Comparison of ENCODE assay signal across 29 mouse cellular contexts in genomic region chr11:109878931-109879330, GRCm38 (mm10). TPM values are rescaled to one million over a fixed set of nuclear protein-coding genes. Genes with fewer than 3 reads are reported as not detected.
A peak's percentile ranks its signal among the peaks of the same experiment; 100 is the strongest.
DNase-seq lines count a peak whose midpoint lies in the region; ATAC-seq and TF ChIP-seq lines count a peak whose summit lies in the region.
"Had no signal": no experiment of that assay in that cellular context is flagged by ENCODE, and none has a peak within 500 bp of the region (broad histone marks: within the 10 kb centered on the region; RNA-seq: fewer than 3 reads in every experiment).

No protein-coding gene starts in this region.

- TF ChIP-seq RAD21 in MEL (IDR thresholded peaks at IDR 0.05; ENCODE audit: low read depth, low read length): no peak

- intact Hi-C loops in heart, adult 2 months (cut with DNase I): no loop called here

- H3K27me3 ChIP-seq in heart, adult 2 months (ENCODE audit: control insufficient read depth, insufficient read depth, low read length): no peaks in the 10 kb centered on the region
- no peaks in the 10 kb centered on the region for H3K27me3 ChIP-seq in kidney, embryonic 16.5 days (ENCODE audit: insufficient read depth, low read length)
- no peaks in the 10 kb centered on the region for H3K27me3 ChIP-seq in MEL (ENCODE audit: control insufficient read depth in 1 of 2, insufficient read depth in 2 of 2, low read length in 2 of 2)
- no peaks in the 10 kb centered on the region for H3K27me3 ChIP-seq in thymus, adult 2 months (ENCODE audit: control insufficient read depth, insufficient read depth, low read length)
- H3K27me3 ChIP-seq: embryonic facial prominence, embryonic 12.5 days; forebrain, embryonic 13.5 days; limb, embryonic 12.5 days; liver, embryonic 13.5 days; lung, embryonic 15.5 days; stomach, embryonic 15.5 days had no signal

- H3K4me3 ChIP-seq in heart, adult 2 months: no peak overlapping the region
- no peak overlapping the region for H3K4me3 ChIP-seq in kidney, embryonic 16.5 days (ENCODE audit: low read length)
- H3K4me3 ChIP-seq in MEL (ENCODE audit: control insufficient read depth in 1 of 2, insufficient read depth in 1 of 2, low read depth in 2 of 2, low read length in 2 of 2): no peak overlapping the region
- H3K4me3 ChIP-seq in thymus, adult 2 months (ENCODE audit: control insufficient read depth, insufficient read depth, low read length): no peak overlapping the region
- H3K4me3 ChIP-seq: embryonic facial prominence, embryonic 12.5 days; erythroblast, embryonic 14.5 days; forebrain, embryonic 13.5 days; limb, embryonic 12.5 days; liver, embryonic 13.5 days; lung, embryonic 15.5 days; stomach, embryonic 15.5 days had no signal

- peak overlapping the region; percentile 38 for H3K27ac ChIP-seq in heart, adult 2 months
- H3K27ac ChIP-seq in kidney, embryonic 16.5 days (ENCODE audit: low read length): no peak overlapping the region
- H3K27ac ChIP-seq in MEL (ENCODE audit: control insufficient read depth, low read depth, low read length): no peak overlapping the region
- no peak overlapping the region for H3K27ac ChIP-seq in thymus, adult 2 months (ENCODE audit: control insufficient read depth, insufficient read depth, low read length)
- H3K27ac ChIP-seq: embryonic facial prominence, embryonic 12.5 days; forebrain, embryonic 13.5 days; limb, embryonic 12.5 days; liver, embryonic 13.5 days; lung, embryonic 15.5 days; stomach, embryonic 15.5 days had no signal

- H3K4me1 ChIP-seq in heart, adult 2 months (ENCODE audit: control insufficient read depth, insufficient read depth, low read length): peaks cover 21% of the 10 kb centered on the region
- no peaks in the 10 kb centered on the region for H3K4me1 ChIP-seq in kidney, embryonic 16.5 days (ENCODE audit: insufficient read depth, low read length)
- peaks cover 9 to 44% of the 10 kb centered on the region in 2 experiments for H3K4me1 ChIP-seq in MEL (ENCODE audit: control insufficient read depth in 1 of 2, insufficient read depth in 2 of 2, low read length in 2 of 2)
- no peaks in the 10 kb centered on the region for H3K4me1 ChIP-seq in thymus, adult 2 months (replicated peaks; ENCODE audit: control insufficient read depth, insufficient read depth, low read length)
- H3K4me1 ChIP-seq: embryonic facial prominence, embryonic 12.5 days; forebrain, embryonic 13.5 days; limb, embryonic 12.5 days; stomach, embryonic 15.5 days had no signal

- TF ChIP-seq EP300 in heart, adult 2 months (IDR thresholded peaks at IDR 0.05; ENCODE audit: insufficient read depth, low read depth, low read length): peak; percentile 63; the same call in 1 of the 2 replicates
- TF ChIP-seq EP300 in MEL (IDR thresholded peaks at IDR 0.05; ENCODE audit: low read depth in 1 of 2, low read length in 2 of 2): peak in 1 of 2 experiments; percentile 43; a peak in 1 of 4 replicates

- DNase-seq in heart, adult 2 months: peak in 1 of 2 experiments; percentile 58
- DNase-seq in heart, postnatal 4 days: no peak
- peak; percentile 29 for DNase-seq in kidney, postnatal 10 days
- DNase-seq in MEL (ENCODE audit: low read depth, low spot score): peak; percentile 47
- DNase-seq in thymus, adult 2 months: no peak
- DNase-seq: adrenal gland, adult 8-10 months; B cell, adult 2 months; cerebellum, adult 9-10 months; liver, embryonic 13.5 days; right cerebral cortex, postnatal 25 days; thymus, adult 18-20 months had no signal

- no peaks in the 10 kb centered on the region for H3K79me2 ChIP-seq in heart, adult 2 months (replicated peaks; ENCODE audit: control insufficient read depth, insufficient read depth, low read length)
- H3K79me2 ChIP-seq in MEL (ENCODE audit: control insufficient read depth, insufficient read depth, low read length, poor library complexity): no peaks in the 10 kb centered on the region

- peaks cover 2% of the 10 kb centered on the region; the same call in 1 of the 2 replicates for H3K36me3 ChIP-seq in heart, adult 2 months (ENCODE audit: control insufficient read depth, insufficient read depth, low read length)
- H3K36me3 ChIP-seq in kidney, embryonic 16.5 days (ENCODE audit: insufficient read depth, low read length): no peaks in the 10 kb centered on the region
- peaks cover 0 to 36% of the 10 kb centered on the region in 2 experiments; a peak in 2 of 4 replicates for H3K36me3 ChIP-seq in MEL (ENCODE audit: control insufficient read depth in 1 of 2, insufficient read depth in 2 of 2, low read length in 2 of 2)
- no peaks in the 10 kb centered on the region for H3K36me3 ChIP-seq in thymus, adult 2 months (ENCODE audit: control insufficient read depth, insufficient read depth, low read length)
- H3K36me3 ChIP-seq: embryonic facial prominence, embryonic 12.5 days; limb, embryonic 12.5 days; liver, embryonic 13.5 days; lung, embryonic 15.5 days; stomach, embryonic 15.5 days had no signal

- TF ChIP-seq POLR2A in heart, adult 2 months (IDR thresholded peaks at IDR 0.05; ENCODE audit: insufficient read depth, low read depth, low read length): no peak
- no peak for TF ChIP-seq POLR2A in MEL (IDR thresholded peaks at IDR 0.05; ENCODE audit: control insufficient read depth in 1 of 2, insufficient read depth in 1 of 2, low read depth in 1 of 2, low read length in 2 of 2, poor library complexity in 1 of 2)
- no peak for TF ChIP-seq POLR2A in thymus, adult 2 months (IDR thresholded peaks at IDR 0.05; ENCODE audit: control insufficient read depth, extremely low read depth, insufficient read depth, low read length, poor library complexity)

- ATAC-seq in kidney, embryonic 16.5 days (ENCODE audit: low FRiP score, low TSS enrichment): no peak
- ATAC-seq in granulocyte monocyte progenitor cell, adult 5-6 weeks (replicated peaks; ENCODE audit: poor library complexity, severe bottlenecking): peak; percentile 26
- ATAC-seq: forebrain, embryonic 13.5 days; hindbrain, embryonic 16.5 days; intestine, postnatal 0 days had no signal

- no peak for TF ChIP-seq CTCF in heart, adult 2 months (IDR thresholded peaks at IDR 0.05)
- no peak for TF ChIP-seq CTCF in MEL (IDR thresholded peaks at IDR 0.05 in 2 of 3, conservative IDR thresholded peaks at IDR 0.05 in 1 of 3; ENCODE audit: control insufficient read depth in 1 of 3, insufficient read depth in 1 of 3, low read depth in 2 of 3, low read length in 3 of 3, poor library complexity in 1 of 3, severe bottlenecking in 1 of 3)
- no peak for TF ChIP-seq CTCF in thymus, adult 2 months (IDR thresholded peaks at IDR 0.05; ENCODE audit: borderline replicate concordance, control insufficient read depth, extremely low read depth, insufficient read depth, low read length, poor library complexity)

- WGBS in heart, adult 2 months: 50% methylated on average over 3 of the region's 3 CpGs
- 78% methylated on average over 3 of the region's 3 CpGs for WGBS in kidney, embryonic 16.5 days
- 73% methylated on average over 3 of the region's 3 CpGs for WGBS in thymus, adult 2 months

- H3K9ac ChIP-seq in heart, adult 2 months (ENCODE audit: low read depth, low read length): no peak overlapping the region
- no peak overlapping the region for H3K9ac ChIP-seq in kidney, embryonic 16.5 days (replicated peaks; ENCODE audit: low read length)
- no peak overlapping the region for H3K9ac ChIP-seq in MEL (ENCODE audit: control insufficient read depth, low read depth, low read length, poor library complexity, severe bottlenecking)
- H3K9ac ChIP-seq: embryonic facial prominence, embryonic 12.5 days; forebrain, embryonic 13.5 days; limb, embryonic 12.5 days; liver, embryonic 13.5 days; lung, embryonic 15.5 days; stomach, embryonic 15.5 days had no signal

- no peak overlapping the region for H3K4me2 ChIP-seq in kidney, embryonic 16.5 days (replicated peaks; ENCODE audit: low read depth, low read length)
- H3K4me2 ChIP-seq: embryonic facial prominence, embryonic 12.5 days; forebrain, embryonic 13.5 days; limb, embryonic 12.5 days; liver, embryonic 13.5 days; lung, embryonic 15.5 days; stomach, embryonic 15.5 days had no signal

- H3K9me3 ChIP-seq in kidney, embryonic 16.5 days (ENCODE audit: low read length): no peaks in the 10 kb centered on the region; the same call in 1 of the 2 replicates
- H3K9me3 ChIP-seq in MEL (replicated peaks; ENCODE audit: insufficient read depth, low read length): no peaks in the 10 kb centered on the region
- H3K9me3 ChIP-seq: embryonic facial prominence, embryonic 12.5 days; forebrain, embryonic 13.5 days; limb, embryonic 12.5 days; liver, embryonic 13.5 days; lung, embryonic 15.5 days; stomach, embryonic 15.5 days had no signal

TF ChIP-seq in MEL, 35 proteins besides CTCF, POLR2A, EP300 and RAD21:
- TF ChIP-seq NRF1 (IDR thresholded peaks at IDR 0.05; ENCODE audit: insufficient read depth, low read depth, low read length, poor library complexity, severe bottlenecking) (no peak), SIN3A (IDR thresholded peaks at IDR 0.05; ENCODE audit: low read length) (no peak), E2F4 (IDR thresholded peaks at IDR 0.05; ENCODE audit: borderline replicate concordance, low read depth, low read length) (no peak), ETS1 (IDR thresholded peaks at IDR 0.05; ENCODE audit: low read depth, low read length) (no peak), POLR2AphosphoS2 (IDR thresholded peaks at IDR 0.05; ENCODE audit: low read length) (no peak)
TF ChIP-seq in MEL: peak in this region for 0.

RNA-seq across cellular contexts. Expression of gene 1700012B07Rik, which starts 51.1 kb away (rescaled TPM):
- not detected for total RNA-seq in heart, adult 2 months (2021)
- not detected in 2 replicates for polyA plus RNA-seq in heart, adult 2 months (2012; rRNA removed)
- not detected for total RNA-seq in heart, postnatal 4 days (2021)
- polyA plus RNA-seq in kidney, embryonic 16.5 days (2015; fragmentation: Nextera tagmentation; extraction: Ambion mirVana): not detected in 2 replicates
- total RNA-seq in MEL (2012; rRNA removed): not detected in 2 replicates
- not detected for polyA plus RNA-seq in MEL (2012; ENCODE audit: insufficient read depth in 1 of 2, insufficient read length in 2 of 2, low read depth in 1 of 2, low replicate concordance in 2 of 2, missing spikeins in 1 of 2)
- not detected in 2 replicates for total RNA-seq in granulocyte monocyte progenitor cell, adult 5-6 weeks (2014; fragmentation: Nextera tagmentation)
- not detected in 2 replicates for total RNA-seq in granulocyte monocyte progenitor cell, adult 5-6 weeks (2017)
- 0.11 TPM in 1 of 2 replicates, not detected in the other for polyA plus RNA-seq in thymus, adult 2 months (2012; rRNA removed)
- total RNA-seq: adrenal gland, adult 8-10 months; heart, adult 18-20 months; hematopoietic stem cell, adult 5-6 weeks; layer of hippocampus, adult 18-20 months; layer of hippocampus, postnatal 25 days; left cerebral cortex, postnatal 10 days; megakaryocyte-erythroid progenitor cell, adult 5-6 weeks; midbrain, postnatal 0 days had no signal
- polyA plus RNA-seq: embryonic facial prominence, embryonic 12.5 days; erythroblast, embryonic 14.5 days; forebrain, embryonic 13.5 days; frontal cortex, adult 2 months; hindbrain, embryonic 16.5 days; intestine, postnatal 0 days; limb, embryonic 12.5 days; liver, embryonic 13.5 days; lung, embryonic 15.5 days; midbrain, postnatal 0 days; stomach, embryonic 15.5 days had no signal

Comparison
In these comparisons a context has a peak if more than half of its experiments do, and no peak if none do; other contexts are left out.
1. DNase-seq: peak in kidney, postnatal 10 days (single experiment) and MEL (single experiment); none in heart, postnatal 4 days (single experiment) and thymus, adult 2 months (single experiment).